Mouse (Mus musculus): ENCODE measurements at regions not wholly inside any gene's neighbourhood (a gene's known extent, or its start where the extent isn't known, plus 50 kb on each side); places are given as distances from the start of the nearest gene placed in this dataset.
"Not testable (repeated sequence)": the region's sequence is repeated elsewhere in the genome, so short reads cannot be mapped to it uniquely, and the experiment has no call there.

GRCm38 (mm10) chr12:82056782-82057611 is 112.1 kb upstream of the Sipa1l1 start:
- H3K27ac ChIP-seq (replicated peaks); H3K4me1 ChIP-seq; H3K27me3 ChIP-seq (ENCODE audit: low read depth, poor library complexity, severe bottlenecking); H3K9me3 ChIP-seq (replicated peaks); H3K4me3 ChIP-seq; DNase-seq (ENCODE audit: low spot score); H3K36me3 ChIP-seq: not testable (repeated sequence)
- no CpG with 5 or more reads among the region's 6 CpGs for WGBS

GRCm38 (mm10) chr12:82064986-82065385 is 104.1 kb upstream of the Sipa1l1 start:
- no peak overlapping the region for H3K4me3 ChIP-seq
- no peaks in the 10 kb centered on the region for H3K36me3 ChIP-seq
- DNase-seq (ENCODE audit: low spot score), result no peak
- no peaks in the 10 kb centered on the region; the same call in 1 of the 2 replicates for H3K9me3 ChIP-seq (replicated peaks)
- no peaks in the 10 kb centered on the region for H3K27me3 ChIP-seq (ENCODE audit: low read depth, poor library complexity, severe bottlenecking)
- 0 out of 2 replicates have a peak, but pooled peaks cover 2% of the 10 kb centered on the region for H3K4me1 ChIP-seq
- WGBS, result 85% methylated on average over 4 of the region's 4 CpGs
- H3K27ac ChIP-seq (replicated peaks), result no peak overlapping the region

GRCm38 (mm10) chr12:82066860-82067259 is 102.3 kb upstream of the Sipa1l1 start:
- H3K4me3 ChIP-seq, result no peak overlapping the region
- no peaks in the 10 kb centered on the region for H3K27me3 ChIP-seq (ENCODE audit: low read depth, poor library complexity, severe bottlenecking)
- WGBS, result 47% methylated on average over 4 of the region's 4 CpGs
- no peaks in the 10 kb centered on the region for H3K36me3 ChIP-seq
- no peak overlapping the region for H3K27ac ChIP-seq (replicated peaks)
- no peaks in the 10 kb centered on the region; the same call in 1 of the 2 replicates for H3K9me3 ChIP-seq (replicated peaks)
- H3K4me1 ChIP-seq, result 0 out of 2 replicates have a peak, but pooled peaks cover 2% of the 10 kb centered on the region
- no peak for DNase-seq (ENCODE audit: low spot score)

- H3K4me1 ChIP-seq, result peaks cover 7% of the 10 kb centered on the region
- no peaks in the 10 kb centered on the region for H3K36me3 ChIP-seq
- WGBS, result 90% methylated on average over 9 of the region's 9 CpGs
- no peak for DNase-seq (ENCODE audit: low spot score)
- no peaks in the 10 kb centered on the region; the same call in 1 of the 2 replicates for H3K9me3 ChIP-seq (replicated peaks)
- H3K27me3 ChIP-seq (ENCODE audit: low read depth, poor library complexity, severe bottlenecking), result no peaks in the 10 kb centered on the region
- H3K27ac ChIP-seq (replicated peaks), result no peak overlapping the region
- H3K4me3 ChIP-seq, result no peak overlapping the region
Observed at GRCm38 (mm10) chr12:82069621-82070020, 99.5 kb upstream of the Sipa1l1 start.

GRCm38 (mm10) chr12:82072810-82073465 is 96.2 kb upstream of the Sipa1l1 start:
- Histone ChIP-seq H3K36me3 (no peaks in the 10 kb centered on the region), H3K27me3 (ENCODE audit: low read depth, poor library complexity, severe bottlenecking) (no peaks in the 10 kb centered on the region), H3K9me3 (replicated peaks) (no peaks in the 10 kb centered on the region; the same call in 1 of the 2 replicates), H3K4me1 (peaks cover 11% of the 10 kb centered on the region), H3K27ac (replicated peaks) (no peak overlapping the region), H3K4me3 (no peak overlapping the region)
- no peak for DNase-seq (ENCODE audit: low spot score)
- 70% methylated on average over 13 of the region's 13 CpGs for WGBS

GRCm38 (mm10) chr12:82075479-82076221 is 93.5 kb upstream of the Sipa1l1 start:
- Histone ChIP-seq H3K27ac (replicated peaks) (0 out of 2 replicates have a peak overlapping the region, but pooled peaks have one; percentile 7), H3K4me1 (peaks cover 11% of the 10 kb centered on the region), H3K36me3 (no peaks in the 10 kb centered on the region), H3K4me3 (no peak overlapping the region), H3K27me3 (ENCODE audit: low read depth, poor library complexity, severe bottlenecking) (no peaks in the 10 kb centered on the region), H3K9me3 (replicated peaks) (no peaks in the 10 kb centered on the region)
- peak; percentile 32 for DNase-seq (ENCODE audit: low spot score)
- WGBS, result 63% methylated on average over 13 of the region's 13 CpGs

GRCm38 (mm10) chr12:82076766-82077165 is 92.4 kb upstream of the Sipa1l1 start:
- Histone ChIP-seq H3K9me3 (replicated peaks) (no peaks in the 10 kb centered on the region), H3K36me3 (no peaks in the 10 kb centered on the region), H3K4me1 (peaks cover 11% of the 10 kb centered on the region), H3K4me3 (no peak overlapping the region), H3K27ac (replicated peaks) (no peak overlapping the region), H3K27me3 (ENCODE audit: low read depth, poor library complexity, severe bottlenecking) (no peaks in the 10 kb centered on the region)
- DNase-seq (ENCODE audit: low spot score), result no peak
- WGBS, result 89% methylated on average over 8 of the region's 8 CpGs

GRCm38 (mm10) chr12:82077945-82078344 is 91.2 kb upstream of the Sipa1l1 start:
- no peaks in the 10 kb centered on the region for H3K9me3 ChIP-seq (replicated peaks)
- no peak overlapping the region for H3K4me3 ChIP-seq
- DNase-seq (ENCODE audit: low spot score), result no peak
- no peaks in the 10 kb centered on the region for H3K27me3 ChIP-seq (ENCODE audit: low read depth, poor library complexity, severe bottlenecking)
- WGBS, result 90% methylated on average over 5 of the region's 5 CpGs
- no peaks in the 10 kb centered on the region for H3K36me3 ChIP-seq
- H3K4me1 ChIP-seq, result peaks cover 8% of the 10 kb centered on the region
- no peak overlapping the region for H3K27ac ChIP-seq (replicated peaks)

GRCm38 (mm10) chr12:82078740-82079139 is 90.4 kb upstream of the Sipa1l1 start:
- no peaks in the 10 kb centered on the region for H3K27me3 ChIP-seq (ENCODE audit: low read depth, poor library complexity, severe bottlenecking)
- H3K27ac ChIP-seq (replicated peaks), result no peak overlapping the region
- no peak for DNase-seq (ENCODE audit: low spot score)
- peaks cover 6% of the 10 kb centered on the region for H3K4me1 ChIP-seq
- no peak overlapping the region for H3K4me3 ChIP-seq
- no peaks in the 10 kb centered on the region for H3K36me3 ChIP-seq
- no peaks in the 10 kb centered on the region for H3K9me3 ChIP-seq (replicated peaks)

GRCm38 (mm10) chr12:82080196-82080880 is 88.8 kb upstream of the Sipa1l1 start:
- Histone ChIP-seq H3K4me3 (no peak overlapping the region), H3K9me3 (replicated peaks) (no peaks in the 10 kb centered on the region), H3K36me3 (no peaks in the 10 kb centered on the region), H3K4me1 (peaks cover 6% of the 10 kb centered on the region), H3K27me3 (ENCODE audit: low read depth, poor library complexity, severe bottlenecking) (no peaks in the 10 kb centered on the region), H3K27ac (replicated peaks) (no peak overlapping the region)
- no peak for DNase-seq (ENCODE audit: low spot score)
- 82% methylated on average over 6 of the region's 6 CpGs for WGBS

- H3K27ac ChIP-seq (replicated peaks); H3K36me3 ChIP-seq; H3K9me3 ChIP-seq (replicated peaks); H3K4me1 ChIP-seq; H3K4me3 ChIP-seq; DNase-seq (ENCODE audit: low spot score); H3K27me3 ChIP-seq (ENCODE audit: low read depth, poor library complexity, severe bottlenecking): not testable (repeated sequence)
- 94% methylated on average over 4 of the region's 4 CpGs for WGBS
Observed at GRCm38 (mm10) chr12:82082596-82082995, 86.5 kb upstream of the Sipa1l1 start.

- Histone ChIP-seq H3K4me1 (peaks cover 3% of the 10 kb centered on the region; the same call in 1 of the 2 replicates), H3K9me3 (replicated peaks) (no peaks in the 10 kb centered on the region), H3K36me3 (no peaks in the 10 kb centered on the region), H3K27me3 (ENCODE audit: low read depth, poor library complexity, severe bottlenecking) (no peaks in the 10 kb centered on the region), H3K27ac (replicated peaks) (no peak overlapping the region), H3K4me3 (no peak overlapping the region)
- 51% methylated on average over 7 of the region's 7 CpGs for WGBS
- no peak for DNase-seq (ENCODE audit: low spot score)
Observed at GRCm38 (mm10) chr12:82085771-82086400, 83.2 kb upstream of the Sipa1l1 start.

All from midbrain, embryonic 10.5 days (tissue).